In genomic region chr12:79912281-79913063, GRCm38 (mm10) we compare ENCODE assay signal across 15 mouse cellular contexts.
DNase-seq lines count a peak whose midpoint lies in the region; ATAC-seq and TF ChIP-seq lines count a peak whose summit lies in the region.
"Had no signal": no experiment of that assay in that cellular context is flagged by ENCODE, and none has a peak within 500 bp of the region (broad histone marks: within the 10 kb centered on the region; RNA-seq: fewer than 3 reads in every experiment).

No protein-coding gene starts in this region.

- H3K36me3 ChIP-seq in hindbrain, embryonic 15.5 days: no peaks in the 10 kb centered on the region
- H3K36me3 ChIP-seq: heart, embryonic 13.5 days had no signal

- 86% methylated on average over 10 of the region's 10 CpGs for WGBS in hindbrain, embryonic 15.5 days

- no peak for ATAC-seq in hindbrain, embryonic 15.5 days (ENCODE audit: low FRiP score, low read depth)

- DNase-seq in gastrocnemius, adult 2 months: no peak
- DNase-seq in gastrocnemius, postnatal 10 days: no peak
- DNase-seq in 416B (ENCODE audit: low read depth): peak; percentile 22
- peak; percentile 63 to 65 for DNase-seq in adrenal gland, postnatal 36 days
- DNase-seq in spleen, adult 18-20 months: no peak
- no peak for DNase-seq in lung, postnatal 25 days (ENCODE audit: low spot score)
- DNase-seq: cerebellum, adult 18-20 months; gastrocnemius, postnatal 25 days; heart, postnatal 4 days; kidney, adult 18-20 months; kidney, postnatal 25 days; lung, embryonic 14.5 days had no signal

- no peaks in the 10 kb centered on the region for H3K27me3 ChIP-seq in hindbrain, embryonic 15.5 days
- H3K27me3 ChIP-seq: heart, embryonic 13.5 days had no signal

- TF ChIP-seq CTCF in gastrocnemius, adult 2 months (IDR thresholded peaks at IDR 0.05): no peak

- intact Hi-C loops in gastrocnemius, adult 2 months (cut with DNase I): no loop called here

- H3K4me1 ChIP-seq in hindbrain, embryonic 15.5 days (replicated peaks): peaks cover 13% of the 10 kb centered on the region

- no peaks in the 10 kb centered on the region for H3K9me3 ChIP-seq in hindbrain, embryonic 15.5 days
- H3K9me3 ChIP-seq: heart, embryonic 13.5 days had no signal

- H3K4me3 ChIP-seq in gastrocnemius, adult 2 months: no peak overlapping the region
- no peak overlapping the region for H3K4me3 ChIP-seq in hindbrain, embryonic 15.5 days
- H3K4me3 ChIP-seq: heart, embryonic 13.5 days had no signal

- H3K4me2 ChIP-seq in hindbrain, embryonic 15.5 days: no peak overlapping the region
- H3K4me2 ChIP-seq: heart, embryonic 13.5 days; liver, embryonic 11.5 days; lung, embryonic 14.5 days had no signal

- peak overlapping the region; percentile 64; the same call in 1 of the 2 replicates for H3K27ac ChIP-seq in gastrocnemius, adult 2 months
- 0 out of 2 replicates have a peak overlapping the region, but pooled peaks have one; percentile 36 for H3K27ac ChIP-seq in hindbrain, embryonic 15.5 days (replicated peaks)
- H3K27ac ChIP-seq: heart, embryonic 13.5 days had no signal

- H3K9ac ChIP-seq in hindbrain, embryonic 15.5 days: no peak overlapping the region
- H3K9ac ChIP-seq: heart, embryonic 13.5 days; lung, embryonic 14.5 days had no signal

Comparison
In these comparisons a context has a peak if more than half of its experiments do, and no peak if none do; other contexts are left out.
1. DNase-seq: peak in 416B (single experiment) and adrenal gland, postnatal 36 days (2 of 2); none in gastrocnemius, adult 2 months (single experiment), gastrocnemius, postnatal 10 days (single experiment), spleen, adult 18-20 months (0 of 2) and lung, postnatal 25 days (single experiment).